Mouse (Mus musculus): Measurements from ENCODE around the gene Gdpgp1.

DNA sequence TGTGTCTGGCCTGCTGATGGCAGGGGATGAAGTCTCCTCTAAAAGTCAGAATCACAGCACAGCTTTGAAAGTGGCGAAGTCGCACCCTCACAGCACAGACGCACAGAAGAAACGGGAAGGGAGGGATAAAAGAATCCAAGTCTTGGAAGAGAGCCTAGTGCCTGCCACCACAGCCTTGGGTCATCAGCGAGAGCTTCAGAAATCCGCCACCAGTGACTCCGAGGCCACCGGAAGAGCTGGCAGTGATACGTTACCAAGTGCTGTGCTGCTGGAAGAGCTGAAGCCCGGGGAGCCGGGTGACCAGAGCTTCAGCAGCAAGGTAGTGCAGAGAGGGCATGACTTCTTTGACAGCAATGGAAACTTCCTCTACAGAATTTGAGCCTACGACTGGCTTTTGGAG lies 31.9 kb downstream of the Gdpgp1 start:
- TF ChIP-seq CTCF (IDR thresholded peaks at IDR 0.05; ENCODE audit: extremely low read depth, insufficient read depth, insufficient read length, insufficient replicate concordance) (no peak), POLR2A (IDR thresholded peaks at IDR 0.05; ENCODE audit: low read depth, low read length) (no peak)
